Mouse (Mus musculus) small intestine, adult 10 weeks (tissue): ENCODE results near the gene Pias3. TPM values are rescaled to one million over a fixed set of nuclear protein-coding genes. Genes with fewer than 3 reads are reported as not detected.

Experiments
- polyA plus RNA-seq: library from polyadenylated mRNA; stranded (reverse); fragments of 350-450 nt; fragmentation: Illumina TruSeq; extraction: RNeasy Lipid Tissue Mini Kit (QIAGEN cat#74804); gene quantifications from one replicate; pipeline ENCODE4 v1.2.3, GENCODE M21; 2014; ENCODE audit warnings: low replicate concordance

Gene Pias3
- 1.9 TPM for polyA plus RNA-seq

GRCm38 (mm10) chr3:96696198-96696765 is at the start of gene Pias3:
TSS of gene Pias3 (plus strand) at chr3:96696384.

DNA sequence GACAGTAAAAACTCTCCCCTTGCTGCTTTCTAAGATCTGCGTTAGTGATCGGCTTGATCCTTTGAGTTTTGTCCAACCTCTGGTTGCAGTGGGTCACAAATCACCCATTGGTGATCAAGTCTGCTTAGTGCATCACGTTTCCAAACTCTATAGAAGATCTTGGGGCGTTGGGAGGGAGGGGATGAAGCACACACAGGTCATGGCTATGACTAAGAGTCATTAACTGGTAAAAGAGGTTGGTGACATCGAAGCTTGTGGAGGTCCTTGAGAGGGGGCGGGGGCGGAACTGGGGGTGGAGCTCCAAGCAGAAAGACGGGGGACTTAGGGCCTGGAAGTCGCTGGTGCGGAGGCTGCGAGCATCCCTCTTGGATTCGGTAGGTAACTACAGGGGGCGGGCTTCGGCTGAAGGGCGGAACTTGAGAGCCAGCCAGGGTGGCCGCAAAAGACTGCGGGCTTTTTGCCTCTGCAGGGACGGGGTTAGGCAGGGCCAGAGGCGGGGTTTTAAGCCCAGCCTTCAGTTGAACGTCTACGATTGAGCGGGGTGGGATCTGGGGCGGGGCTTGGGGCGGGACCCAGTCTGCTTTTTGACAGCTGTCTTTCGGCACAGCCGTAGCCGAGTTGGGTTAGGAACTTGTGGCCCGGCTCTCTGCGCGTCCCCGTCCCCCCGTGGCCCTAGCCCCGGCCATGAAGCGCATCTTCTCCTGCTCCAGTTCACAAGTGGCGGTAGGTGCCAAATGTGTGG is 26.3 kb upstream of the Pias3 start, which contains the start of gene Ankrd35:
Gene Ankrd35 (plus strand): TSS at position 405 of the 742 bp plus-strand sequence.

DNA sequence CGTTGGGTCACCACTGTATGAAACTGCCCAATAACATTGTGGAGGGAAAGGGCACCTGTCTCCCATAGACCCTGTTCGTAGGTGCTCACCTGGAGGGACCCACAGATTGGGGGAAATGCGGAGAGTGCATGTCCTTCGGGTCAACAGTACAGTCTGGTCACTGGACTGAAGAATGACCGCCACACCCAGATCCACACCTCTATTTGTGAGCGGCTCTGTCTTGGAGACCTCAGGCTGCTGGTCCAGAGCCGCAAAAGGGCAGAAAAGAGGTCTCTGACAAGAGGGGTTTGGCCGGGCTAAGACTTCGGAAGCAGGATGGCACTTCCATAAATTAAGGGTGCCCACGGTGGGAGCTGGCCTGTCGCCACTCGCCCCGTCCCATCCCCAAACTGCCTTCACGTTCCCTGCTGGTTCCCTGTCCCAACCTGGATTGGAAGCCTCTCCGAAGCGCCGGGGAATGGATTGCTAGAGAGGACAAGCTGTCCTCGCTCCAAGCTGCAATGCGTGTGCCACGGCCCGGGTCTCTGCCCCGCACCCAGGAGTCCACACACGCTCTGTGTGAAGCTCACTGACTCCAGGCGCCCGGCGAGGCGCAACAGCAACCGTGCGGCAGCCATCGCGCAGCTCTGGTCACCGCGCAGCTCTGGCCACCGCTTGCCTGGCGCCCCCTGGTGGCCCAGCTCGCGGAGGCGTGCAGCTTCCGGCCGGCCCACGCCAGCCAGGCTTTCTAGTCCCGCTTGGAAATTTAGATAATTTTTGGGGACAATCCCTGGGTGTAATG is 11.9 kb downstream of the Pias3 start, which contains the start of gene Nudt17:
Gene Nudt17 (minus strand): TSS at position 660 of the 781 bp plus-strand sequence.

GRCm38 (mm10) chr3:96727343-96727827 is 31.2 kb downstream of the Pias3 start, which contains the start of the genes Polr3c and Rnf115:
TSS of gene Polr3c (minus strand) at chr3:96727628.
TSS of gene Rnf115 (plus strand) at chr3:96727664.

Other genes with a start within 250 kb of the Pias3 start
- gene BC107364, start 244.1 kb upstream of the Pias3 start, polyA plus RNA-seq = not detected
- not detected for gene Hfe2, start 171.2 kb upstream of the Pias3 start, polyA plus RNA-seq
- gene Txnip, start 138.4 kb upstream of the Pias3 start, polyA plus RNA-seq = 165 TPM
- gene Gm16253, start 119.4 kb upstream of the Pias3 start, polyA plus RNA-seq = not detected
- 36.4 TPM for gene Polr3gl, start 102.2 kb upstream of the Pias3 start, polyA plus RNA-seq
- gene Ankrd34a, start 99.7 kb upstream of the Pias3 start, polyA plus RNA-seq = not detected
- 6.1 TPM for gene Lix1l, start 95.2 kb upstream of the Pias3 start, polyA plus RNA-seq
- 26.9 TPM for gene Rbm8a, start 66.5 kb upstream of the Pias3 start, polyA plus RNA-seq
- gene Pex11b, start 61.0 kb upstream of the Pias3 start, polyA plus RNA-seq = 12.0 TPM
- gene Gm42957, start 60.9 kb upstream of the Pias3 start, polyA plus RNA-seq = not detected
- 0.15 TPM for gene Itga10, start 50.8 kb upstream of the Pias3 start, polyA plus RNA-seq
- gene Ankrd35, start 26.3 kb upstream of the Pias3 start, polyA plus RNA-seq = 0.15 TPM
- gene Nudt17, start 12.2 kb downstream of the Pias3 start, polyA plus RNA-seq = not detected
- gene Polr3c, start 31.2 kb downstream of the Pias3 start, polyA plus RNA-seq = 28.3 TPM
- gene Rnf115, start 31.3 kb downstream of the Pias3 start, polyA plus RNA-seq = 191 TPM
- 116 TPM for gene Pdzk1, start 132.9 kb downstream of the Pias3 start, polyA plus RNA-seq
- 3.3 TPM for gene Cd160, start 133.0 kb downstream of the Pias3 start, polyA plus RNA-seq
- gene Gja5, start 208.3 kb downstream of the Pias3 start, polyA plus RNA-seq = 0.11 TPM
- 40.9 TPM for gene Gpr89, start 209.0 kb downstream of the Pias3 start, polyA plus RNA-seq
- gene Gja8, start 229.6 kb downstream of the Pias3 start, polyA plus RNA-seq = not detected